7 mouse cellular contexts compared by ENCODE assay signal in the genomic region with DNA sequence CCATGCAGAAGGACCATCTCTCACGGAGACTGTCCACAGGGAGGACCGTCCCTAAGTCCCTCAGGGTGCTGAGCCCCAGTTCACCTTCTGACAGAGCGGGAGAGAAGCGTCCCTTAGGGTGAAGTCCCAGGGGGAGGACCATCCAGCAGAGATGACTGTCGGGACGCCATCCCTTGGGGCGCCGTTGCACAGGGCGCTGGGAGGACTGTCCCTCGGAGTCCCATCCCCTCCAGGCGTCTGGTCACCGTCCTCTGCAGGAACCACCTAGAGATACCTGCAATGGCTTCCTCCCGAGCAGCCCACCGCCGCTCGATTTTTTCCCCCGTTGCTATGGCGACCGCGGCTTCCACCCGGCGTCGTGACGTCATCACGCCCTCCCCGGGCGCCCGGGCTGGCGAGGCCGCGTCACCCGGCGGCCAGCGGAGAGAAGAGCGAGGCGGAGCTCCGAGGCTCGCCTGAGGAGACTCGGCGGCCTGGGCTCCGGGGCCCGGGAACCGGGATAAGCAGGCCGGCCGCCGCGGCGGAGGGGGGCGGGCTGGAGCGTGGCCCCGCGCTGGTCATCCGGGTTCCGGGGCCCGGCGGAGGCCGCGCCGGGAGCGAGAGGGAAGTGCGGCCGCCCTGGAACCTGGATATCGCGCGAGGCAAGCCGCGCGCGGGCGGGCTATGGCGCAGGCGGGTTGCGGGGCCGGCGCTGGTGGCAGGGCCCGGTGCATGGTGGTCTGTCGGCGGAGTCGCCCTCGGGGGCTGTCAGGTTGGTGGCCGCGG. TPM values are rescaled to one million over a fixed set of nuclear protein-coding genes. Genes with fewer than 3 reads are reported as not detected.
A peak's percentile ranks its signal among the peaks of the same experiment; 100 is the strongest.
DNase-seq lines count a peak whose midpoint lies in the region; ATAC-seq and TF ChIP-seq lines count a peak whose summit lies in the region.

A gene (plus strand): TSS at position 355 of the 765 bp plus-strand sequence.

- peak within 1 kb of the TSS; percentile 85 for H3K4me3 ChIP-seq in intestine, postnatal 0 days (ENCODE audit: low read depth, low read length)
- peak within 1 kb of the TSS; percentile 87 for H3K4me3 ChIP-seq in midbrain, embryonic 12.5 days
- H3K4me3 ChIP-seq in small intestine, adult 2 months (ENCODE audit: low read depth, low read length), result peak within 1 kb of the TSS; percentile 100

- H3K9me3 ChIP-seq in intestine, postnatal 0 days (ENCODE audit: control insufficient read depth), result no peaks in the 10 kb centered on the region
- H3K9me3 ChIP-seq in midbrain, embryonic 12.5 days, result no peaks in the 10 kb centered on the region

- H3K9ac ChIP-seq in intestine, postnatal 0 days (ENCODE audit: low read depth, low read length), result peak within 1 kb of the TSS; percentile 91
- H3K9ac ChIP-seq in midbrain, embryonic 12.5 days (replicated peaks), result peak within 1 kb of the TSS; percentile 93

- WGBS in intestine, postnatal 0 days, result under 1% methylated on average over 69 of the region's 82 CpGs
- under 1% methylated on average over 76 of the region's 82 CpGs for WGBS in midbrain, embryonic 12.5 days
- 1% methylated on average over 80 of the region's 82 CpGs for WGBS in small intestine, adult 2 months

- TF ChIP-seq CTCF in intestine, postnatal 0 days (IDR thresholded peaks at IDR 0.05; ENCODE audit: low read depth), result no peak
- TF ChIP-seq CTCF in small intestine, adult 2 months (IDR thresholded peaks at IDR 0.05; ENCODE audit: extremely low read depth, insufficient read length, insufficient replicate concordance, low read depth, low read length), result no peak

- ATAC-seq in intestine, postnatal 0 days, result peak; percentile 93
- peak; percentile 86 for ATAC-seq in midbrain, embryonic 12.5 days (ENCODE audit: low FRiP score, low read depth)

- peak within 1 kb of the TSS; percentile 82 for H3K4me2 ChIP-seq in intestine, postnatal 0 days (replicated peaks; ENCODE audit: low read depth)
- peak within 1 kb of the TSS; percentile 97 for H3K4me2 ChIP-seq in midbrain, embryonic 12.5 days (replicated peaks)

- peak within 1 kb of the TSS; percentile 90 for H3K27ac ChIP-seq in intestine, postnatal 0 days (ENCODE audit: low read depth, low read length)
- peak within 1 kb of the TSS; percentile 96 for H3K27ac ChIP-seq in midbrain, embryonic 12.5 days (replicated peaks)
- peak within 1 kb of the TSS; percentile 68; the same call in 1 of the 2 replicates for H3K27ac ChIP-seq in small intestine, adult 2 months (ENCODE audit: insufficient read depth, low read depth, low read length)

- H3K4me1 ChIP-seq in intestine, postnatal 0 days (replicated peaks; ENCODE audit: control insufficient read depth, insufficient read depth, low read length), result 0 out of 2 replicates have a peak, but pooled peaks cover 3% of the 10 kb centered on the region
- H3K4me1 ChIP-seq in midbrain, embryonic 12.5 days, result peaks cover 39% of the 10 kb centered on the region
- peaks cover 4% of the 10 kb centered on the region; the same call in 1 of the 2 replicates for H3K4me1 ChIP-seq in small intestine, adult 2 months (ENCODE audit: control insufficient read depth, insufficient read depth, insufficient read length, low read length)

- H3K27me3 ChIP-seq in intestine, postnatal 0 days (replicated peaks; ENCODE audit: control insufficient read depth, insufficient read depth, low read length), result no peaks in the 10 kb centered on the region
- H3K27me3 ChIP-seq in midbrain, embryonic 12.5 days, result no peaks in the 10 kb centered on the region
- no peaks in the 10 kb centered on the region for H3K27me3 ChIP-seq in small intestine, adult 2 months (ENCODE audit: control insufficient read depth, insufficient read depth, low read length)

- intact Hi-C loops in left cerebral cortex, postnatal 4 days (cut with DNase I), result no loop called here

- peak; percentile 40; the same call in 1 of the 2 replicates for TF ChIP-seq POLR2A in small intestine, adult 2 months (IDR thresholded peaks at IDR 0.05; ENCODE audit: low read depth, low read length)

- H3K36me3 ChIP-seq in intestine, postnatal 0 days (ENCODE audit: control insufficient read depth, insufficient read depth), result no peaks in the 10 kb centered on the region; the same call in 1 of the 2 replicates
- 0 out of 2 replicates have a peak, but pooled peaks cover 17% of the 10 kb centered on the region for H3K36me3 ChIP-seq in midbrain, embryonic 12.5 days
- no peaks in the 10 kb centered on the region for H3K36me3 ChIP-seq in small intestine, adult 2 months (ENCODE audit: control insufficient read depth, insufficient read depth, low read length)

- DNase-seq in adrenal gland, adult 2 months, result peak; percentile 93
- peak; percentile 89 for DNase-seq in embryo, embryonic 11.5 days (ENCODE audit: low read depth, low spot score)
- DNase-seq in gonadal fat pad, adult 2 months (ENCODE audit: low read depth), result peak; percentile 30
- DNase-seq in left cerebral cortex, postnatal 4 days, result peak; percentile 95

RNA-seq across cellular contexts. Expression of the gene that starts here (rescaled TPM):
- 10 to 100 TPM; 31.3 to 39.2 TPM for total RNA-seq in adrenal gland, adult 2 months (2021)
- 118 and 122 TPM in 2 replicates for polyA plus RNA-seq in adrenal gland, adult 2 months (2012; rRNA removed)
- polyA plus RNA-seq in gonadal fat pad, adult 2 months (2012; rRNA removed), result 81.9 and 85.8 TPM in 2 replicates
- polyA plus RNA-seq in intestine, postnatal 0 days (2015; fragmentation: Nextera tagmentation; extraction: Ambion mirVana), result 10.6 and 11.6 TPM in 2 replicates
- total RNA-seq in left cerebral cortex, postnatal 4 days (2021), result 10 to 100 TPM; 85.8 to 90.7 TPM
- polyA plus RNA-seq in midbrain, embryonic 12.5 days (2016; fragmentation: Nextera tagmentation; extraction: Ambion mirVana), result 49.7 and 52.6 TPM in 2 replicates
- 27.4 and 39.8 TPM in 2 replicates for polyA plus RNA-seq in small intestine, adult 2 months (2012; rRNA removed)

Comparison
In these comparisons a context has a peak if more than half of its experiments do, and no peak if none do; other contexts are left out.
1. Peak in every context shown above with its lines: DNase-seq, ATAC-seq, H3K4me3 ChIP-seq and H3K27ac ChIP-seq.
2. DNase-seq: peak in every context shown above with its lines; median percentile 95 in left cerebral cortex, postnatal 4 days; 93 in adrenal gland, adult 2 months; 89 in embryo, embryonic 11.5 days; 30 in gonadal fat pad, adult 2 months.